Mouse (Mus musculus) neural tube, embryonic 14.5 days (tissue): ENCODE data around the gene Smarca4. TPM values are rescaled to one million over a fixed set of nuclear protein-coding genes. Genes with fewer than 3 reads are reported as not detected.

ENCODE experiments used
- microRNA counts: library from miRNA; unstranded; fragments of <30 nt; microRNA quantifications from one replicate; lab custom pipeline; 2016
- microRNA-seq: library from miRNA; unstranded; fragments of <30 nt; microRNA quantifications from one replicate; pipeline ENCODE4, GENCODE M21; 2016
- polyA plus RNA-seq: library from polyadenylated mRNA; unstranded; fragments of >200 nt; fragmentation: Nextera tagmentation; extraction: Ambion mirVana; gene quantifications from 2 replicates; pipeline ENCODE4 v1.2.1, GENCODE M21; 2014

Gene Smarca4
- polyA plus RNA-seq, 1 experiment from 2014 or later: 138 TPM

MicroRNA genes within 50 kb of the gene (microRNA counts, 519-probe panel; counts per million panel counts)
- not detected for microRNA mmu-miR-1946b (lab: Ali Mortazavi, UCI)

Small RNAs within 50 kb of the gene (microRNA-seq; reads per million reads assigned to microRNA genes)
- not detected for gene Mir1946b

Other genes with a start within 250 kb of the Smarca4 start
- gene Ilf3, start 248.3 kb upstream of the Smarca4 start, polyA plus RNA-seq: 210 and 222 TPM in 2 replicates
- 43.7 and 48.9 TPM in 2 replicates for gene Qtrt1, start 204.3 kb upstream of the Smarca4 start, polyA plus RNA-seq
- gene Dnm2, start 191.3 kb upstream of the Smarca4 start, polyA plus RNA-seq: 53.1 and 59.4 TPM in 2 replicates
- 42.2 and 45.7 TPM in 2 replicates for gene Tmed1, start 105.9 kb upstream of the Smarca4 start, polyA plus RNA-seq
- 2.5 and 3.0 TPM in 2 replicates for gene AB124611, start 90.0 kb upstream of the Smarca4 start, polyA plus RNA-seq
- gene Carm1, start 69.3 kb upstream of the Smarca4 start, polyA plus RNA-seq: 30.1 and 36.4 TPM in 2 replicates
- 73.0 and 77.5 TPM in 2 replicates for gene Timm29, start 23.4 kb upstream of the Smarca4 start, polyA plus RNA-seq
- 20.3 and 21.8 TPM in 2 replicates for gene Yipf2, start 23.3 kb upstream of the Smarca4 start, polyA plus RNA-seq
- gene Ldlr, start 107.3 kb downstream of the Smarca4 start, polyA plus RNA-seq: 7.3 and 8.3 TPM in 2 replicates
- 11.2 and 12.5 TPM in 2 replicates for gene Spc24, start 144.1 kb downstream of the Smarca4 start, polyA plus RNA-seq
- 1.3 and 2.4 TPM in 2 replicates for gene Kank2, start 182.6 kb downstream of the Smarca4 start, polyA plus RNA-seq
- gene Angptl8, start 219.3 kb downstream of the Smarca4 start, polyA plus RNA-seq: 0.24 and 0.53 TPM in 2 replicates
- gene Dock6, start 236.5 kb downstream of the Smarca4 start, polyA plus RNA-seq: 8.2 and 13.8 TPM in 2 replicates